Mouse (Mus musculus): ENCODE results near the gene Exoc4.

The Exoc4 gene

DNA sequence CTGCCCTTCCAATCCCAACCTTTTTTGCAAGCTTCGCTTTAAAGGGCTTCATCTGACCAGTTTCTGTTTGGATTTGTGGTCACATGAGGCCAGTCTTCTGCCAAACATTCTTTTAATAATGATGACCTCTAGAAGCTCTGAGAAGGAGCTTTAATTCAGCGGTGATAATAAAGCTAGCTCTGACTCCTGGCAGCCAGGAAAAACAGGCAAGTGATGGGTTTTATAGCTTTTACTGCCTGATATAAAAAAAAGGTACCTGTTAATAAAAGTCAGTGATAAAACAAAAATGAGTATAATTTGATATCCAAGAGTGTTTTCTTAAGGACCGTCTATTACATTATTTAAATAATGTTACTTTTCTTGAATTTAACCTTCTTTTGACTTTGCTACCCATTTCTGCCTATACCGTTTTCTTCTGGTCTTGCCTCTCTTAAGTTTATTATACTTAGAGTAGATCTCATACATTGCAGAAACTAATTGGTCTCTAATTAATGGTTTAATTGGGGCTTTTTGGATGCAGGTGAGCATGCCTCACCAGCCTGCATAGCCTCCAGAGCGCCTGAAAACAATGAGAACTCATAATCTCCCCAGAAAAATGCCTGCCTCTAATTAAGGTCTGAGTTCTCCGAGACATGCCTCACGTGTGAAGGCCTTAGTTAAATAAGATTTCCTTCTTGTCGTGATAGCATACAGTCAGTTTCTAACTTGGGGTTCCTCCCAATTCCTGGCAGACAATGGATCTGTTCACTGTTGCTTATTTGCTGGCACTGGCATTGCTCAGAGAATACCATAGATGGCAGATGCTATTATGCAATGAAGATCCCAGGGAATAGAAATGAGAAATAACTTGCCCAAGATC is 681.4 kb downstream of the Exoc4 start:
- in situ Hi-C loops (cut with MboI, MseI), result no loop called here

DNA sequence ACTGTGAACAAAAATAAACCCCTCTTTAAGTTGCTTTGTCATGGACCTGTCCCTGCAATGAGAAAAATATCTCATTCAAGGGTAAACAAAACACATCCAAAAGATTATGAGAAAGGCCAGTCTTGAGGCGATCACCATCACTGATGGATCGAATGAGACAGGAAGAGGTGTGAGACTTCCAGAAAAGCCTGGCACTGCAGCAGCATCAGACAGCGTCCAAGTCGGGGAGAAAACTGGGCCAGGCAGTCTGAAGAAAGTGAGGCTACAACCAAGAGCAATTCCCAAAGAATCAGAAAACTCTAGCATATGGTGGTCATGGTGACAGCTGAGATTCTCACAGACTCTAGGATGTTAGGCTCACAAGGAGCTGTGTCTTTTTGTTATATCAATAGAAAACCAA is 689.0 kb downstream of the Exoc4 start:
- in situ Hi-C loops (cut with MboI, MseI), result no loop called here

DNA sequence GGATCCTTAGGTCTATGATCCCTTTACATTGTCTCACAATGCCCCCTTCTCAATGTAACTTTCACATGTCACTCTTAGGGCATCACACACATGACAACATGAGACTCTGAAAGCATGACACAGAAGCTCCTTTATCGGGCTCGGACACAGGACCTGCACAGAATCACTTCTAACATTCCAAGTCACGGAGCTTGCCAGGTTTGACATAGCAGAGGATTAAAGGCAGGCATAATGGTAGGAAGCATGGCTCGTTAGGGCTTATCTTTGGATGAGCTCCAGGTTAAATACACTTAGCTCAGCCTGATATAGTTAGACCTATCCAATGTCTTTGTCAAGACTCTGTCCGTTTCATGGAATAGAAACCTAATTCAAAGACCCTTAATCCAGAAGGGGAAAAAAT is 690.3 kb downstream of the Exoc4 start:
- in situ Hi-C loops (cut with MboI, MseI), result no loop called here

DNA sequence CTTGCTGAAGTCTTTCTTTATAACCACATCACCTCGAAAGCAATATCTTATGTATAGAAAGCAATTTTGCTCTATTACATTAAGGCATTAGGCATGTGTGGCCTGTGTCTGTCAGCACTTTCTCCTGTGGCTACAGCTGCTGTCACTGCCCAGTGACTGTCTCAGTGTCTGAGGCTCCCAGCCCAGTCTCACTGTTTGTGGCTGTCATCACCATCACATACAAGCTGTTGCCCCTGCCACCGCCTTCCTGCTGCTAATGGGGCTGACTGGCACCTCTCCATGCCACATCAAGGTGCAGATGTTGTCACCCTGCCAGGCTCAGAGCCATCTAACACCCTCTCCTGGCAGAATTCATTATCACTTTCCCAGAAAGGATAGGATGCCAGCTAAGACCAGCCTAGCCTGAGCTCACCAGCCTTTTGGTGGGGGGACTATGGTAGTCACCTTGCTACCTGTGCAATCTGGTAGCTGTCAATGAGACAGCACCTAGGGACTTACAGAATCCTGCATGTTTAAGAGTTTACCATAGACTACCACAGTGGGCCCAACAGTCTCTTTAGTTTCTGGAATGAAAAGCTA is 698.1 kb downstream of the Exoc4 start:
- in situ Hi-C loops (cut with MboI, MseI), result no loop called here

DNA sequence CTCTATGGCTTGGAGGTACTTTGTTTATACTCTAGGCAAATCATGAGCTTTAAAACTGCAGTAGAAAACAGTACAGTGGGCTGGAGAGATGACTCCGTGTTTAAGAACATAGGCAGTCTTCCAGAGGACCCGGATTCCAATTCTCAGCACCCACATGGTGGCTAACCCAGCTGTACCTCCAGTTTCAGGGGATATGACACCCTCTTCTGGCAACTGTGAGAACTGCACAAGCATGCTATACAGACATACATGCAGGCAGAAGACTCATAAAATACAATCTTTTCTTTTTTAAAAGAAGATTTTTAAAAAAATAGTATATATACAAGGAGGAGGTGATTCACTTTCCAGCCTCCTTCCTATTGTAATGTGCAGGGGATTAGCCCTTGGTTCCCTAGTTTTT is 701.2 kb downstream of the Exoc4 start:
- in situ Hi-C loops (cut with MboI, MseI), result loop anchor here (25.0 kb wide), 1 partner anchor 1162 kb away; no protein-coding TSS in a partner anchor

DNA sequence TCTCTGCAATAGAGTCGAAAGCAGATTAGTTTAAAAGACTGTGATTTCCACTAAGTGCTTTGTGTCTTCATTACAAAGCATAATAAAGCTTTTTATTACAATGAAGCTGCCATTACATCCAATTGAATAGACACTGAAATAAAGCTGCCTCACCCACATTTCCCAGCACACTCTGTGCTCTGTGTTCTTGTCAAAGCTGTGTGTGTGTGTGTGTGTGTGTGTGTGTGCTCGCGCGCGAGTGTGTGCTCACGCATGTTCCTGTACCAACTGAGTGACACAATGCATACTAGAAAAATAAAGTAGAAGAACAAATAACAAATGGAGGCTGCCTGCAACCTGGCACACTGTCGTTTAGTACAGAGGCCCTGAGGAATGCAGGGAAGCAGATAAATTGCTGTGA is 706.6 kb downstream of the Exoc4 start:
- in situ Hi-C loops (cut with MboI, MseI), result loop anchor here (25.0 kb wide), 1 partner anchor 1157 kb away; no protein-coding TSS in a partner anchor

DNA sequence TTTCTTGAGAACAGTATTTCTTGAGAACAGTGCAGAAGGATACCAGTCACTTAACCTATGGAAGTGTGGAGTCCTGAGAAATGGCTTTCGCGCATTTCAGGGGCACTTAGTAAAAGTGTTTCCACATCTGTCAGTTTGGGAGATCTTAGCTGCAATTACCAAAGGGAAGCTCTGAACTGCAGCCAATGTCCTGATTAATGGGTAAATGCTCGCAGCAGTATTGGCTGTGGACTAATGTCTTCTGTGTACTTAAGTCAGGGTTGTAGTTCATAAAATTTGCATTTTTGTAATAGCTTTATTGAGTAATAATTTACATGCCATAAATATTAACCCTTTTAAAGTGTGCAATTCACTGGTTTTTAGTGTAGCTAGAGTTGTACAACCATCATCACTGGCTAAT is 709.4 kb downstream of the Exoc4 start:
- in situ Hi-C loops (cut with MboI, MseI), result loop anchor here (25.0 kb wide), 1 partner anchor 1154 kb away; no protein-coding TSS in a partner anchor

DNA sequence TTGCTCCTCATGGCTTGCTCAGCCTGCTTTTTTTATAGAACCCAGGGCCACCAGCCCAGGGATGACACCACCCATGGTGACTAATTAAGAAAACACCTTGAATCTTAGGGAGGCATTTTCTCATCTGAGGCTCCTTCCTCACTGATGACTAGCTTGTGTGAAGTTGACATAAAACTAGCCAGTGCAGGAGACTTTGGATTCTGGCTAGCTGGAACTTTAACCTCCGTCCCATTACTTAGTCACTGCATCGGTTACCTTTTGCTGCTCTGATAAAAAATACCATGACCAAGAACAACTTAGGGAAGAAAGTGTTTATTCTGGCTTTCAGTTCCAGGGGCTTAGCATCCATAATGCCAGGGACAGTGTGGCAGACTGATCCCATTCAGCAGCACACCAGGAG is 711.9 kb downstream of the Exoc4 start:
- in situ Hi-C loops (cut with MboI, MseI), result loop anchor here (25.0 kb wide), 1 partner anchor 1152 kb away; no protein-coding TSS in a partner anchor

DNA sequence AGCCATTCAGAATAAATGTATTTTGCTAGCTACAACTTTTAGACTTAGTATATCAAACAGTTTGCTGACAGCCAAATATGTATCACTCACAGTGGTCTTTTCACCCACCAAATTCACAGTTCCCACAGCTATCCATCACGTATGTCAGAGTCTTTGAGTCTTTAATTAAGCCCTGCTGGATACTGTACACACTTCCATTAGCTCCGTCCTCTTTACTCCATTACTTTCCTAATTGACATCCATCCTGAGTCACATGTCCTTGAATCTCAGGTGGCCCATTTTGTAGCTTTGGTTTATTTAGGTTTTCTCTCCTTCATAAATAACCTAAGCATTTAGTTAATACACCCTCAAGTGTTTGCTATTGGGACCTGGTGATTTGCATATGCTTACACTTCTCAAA is 714.2 kb downstream of the Exoc4 start:
- in situ Hi-C loops (cut with MboI, MseI), result loop anchor here (25.0 kb wide), 1 partner anchor 1149 kb away; no protein-coding TSS in a partner anchor

DNA sequence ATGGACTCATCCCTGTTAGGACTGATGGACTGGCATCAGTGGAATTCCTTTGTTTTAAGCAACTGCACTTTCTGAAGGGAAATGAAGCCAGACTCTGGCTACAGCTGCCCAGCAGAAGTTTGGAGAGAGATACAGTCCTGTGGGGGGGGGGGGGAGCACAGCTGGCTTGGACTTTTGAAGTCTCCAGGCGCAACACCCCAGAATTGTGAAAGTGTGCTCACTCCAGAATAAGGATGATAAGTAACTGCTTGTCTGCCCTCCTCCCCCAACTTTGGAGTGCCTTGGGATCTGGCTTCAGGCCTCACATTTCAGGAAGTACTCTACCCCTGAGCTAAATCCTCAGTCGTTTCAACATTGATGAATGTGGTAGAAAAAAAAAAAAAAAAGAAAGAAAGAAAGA is 716.7 kb downstream of the Exoc4 start:
- in situ Hi-C loops (cut with MboI, MseI), result loop anchor here (25.0 kb wide), 1 partner anchor 1147 kb away; no protein-coding TSS in a partner anchor

DNA sequence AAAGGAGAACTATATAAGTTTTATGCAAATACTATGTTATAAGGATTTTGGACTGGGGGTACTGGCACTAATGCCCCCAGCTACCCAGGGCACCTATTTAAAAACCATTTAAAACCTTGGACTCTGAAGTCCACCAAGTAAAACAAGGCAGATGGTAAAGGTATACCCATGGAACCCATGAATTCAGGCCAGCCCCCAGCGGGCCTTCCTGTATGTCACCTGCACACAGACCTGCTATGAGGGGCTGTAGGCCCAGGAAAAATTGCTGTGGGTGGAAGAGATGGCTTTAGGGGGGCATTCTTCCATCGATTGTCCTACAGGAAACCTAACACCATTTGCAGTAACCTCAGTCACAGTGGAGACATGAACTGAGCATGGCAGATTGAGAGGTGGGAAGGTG is 719.9 kb downstream of the Exoc4 start:
- in situ Hi-C loops (cut with MboI, MseI), result loop anchor here (25.0 kb wide), 1 partner anchor 1144 kb away; no protein-coding TSS in a partner anchor

DNA sequence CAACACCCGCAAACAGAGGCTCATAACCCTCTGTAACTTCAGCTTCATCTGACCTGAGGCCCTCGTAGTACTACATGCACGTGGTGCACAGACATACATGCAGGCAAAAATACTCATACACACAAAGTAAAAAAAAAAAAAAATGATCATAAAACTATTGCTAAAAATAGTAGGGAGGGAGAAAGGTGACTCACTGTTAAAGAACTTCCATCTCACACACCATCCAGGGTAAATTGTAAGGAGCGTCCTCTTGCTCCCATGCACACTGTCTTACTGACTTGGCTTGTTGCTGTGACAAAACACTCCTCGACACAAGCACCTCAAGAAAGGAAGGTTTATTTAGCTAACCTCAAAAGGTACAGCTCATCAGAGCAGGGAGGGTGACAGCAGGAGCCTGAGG is 723.9 kb downstream of the Exoc4 start:
- in situ Hi-C loops (cut with MboI, MseI), result loop anchor here (25.0 kb wide), 1 partner anchor 1140 kb away; no protein-coding TSS in a partner anchor

DNA sequence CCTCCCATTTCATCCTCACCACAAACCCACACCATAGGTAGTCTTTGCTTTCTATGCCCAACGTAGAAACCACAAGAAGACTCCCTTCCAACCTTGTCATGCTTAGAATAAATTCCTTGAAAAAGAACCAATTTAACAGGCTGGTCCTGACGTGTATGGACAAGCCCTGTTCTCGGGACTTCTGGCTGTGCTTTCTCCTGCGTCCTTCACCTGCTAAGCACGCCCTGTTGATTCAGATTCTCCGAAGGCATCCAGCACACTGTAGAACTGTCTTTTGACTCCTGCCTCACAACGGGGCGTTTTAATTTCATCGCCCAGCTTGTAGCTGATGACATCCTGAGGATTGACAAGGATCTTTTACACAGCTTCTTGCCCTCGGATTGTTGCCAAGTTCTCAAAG is 727.7 kb downstream of the Exoc4 start:
- in situ Hi-C loops (cut with MboI, MseI), result no loop called here

DNA sequence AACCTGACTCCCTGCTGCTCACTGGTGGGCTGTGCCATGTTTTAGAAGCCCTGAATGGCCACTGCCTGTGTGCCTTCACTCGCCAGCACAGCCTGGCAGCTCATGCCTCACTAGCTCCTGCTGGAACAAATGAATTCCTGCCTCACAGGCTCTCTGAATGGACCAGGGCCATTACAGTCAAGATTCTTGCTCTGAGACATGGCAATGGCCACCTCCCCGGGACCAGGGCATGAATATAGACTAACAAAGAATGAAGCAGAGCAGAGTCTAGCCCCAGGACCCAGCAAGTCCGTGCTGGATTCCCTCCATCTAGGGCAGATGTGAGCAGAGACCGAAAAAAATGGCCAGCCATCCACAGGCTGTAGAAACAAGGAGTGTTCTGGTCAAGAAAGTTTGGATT is 728.6 kb downstream of the Exoc4 start:
- in situ Hi-C loops (cut with MboI, MseI), result no loop called here

DNA sequence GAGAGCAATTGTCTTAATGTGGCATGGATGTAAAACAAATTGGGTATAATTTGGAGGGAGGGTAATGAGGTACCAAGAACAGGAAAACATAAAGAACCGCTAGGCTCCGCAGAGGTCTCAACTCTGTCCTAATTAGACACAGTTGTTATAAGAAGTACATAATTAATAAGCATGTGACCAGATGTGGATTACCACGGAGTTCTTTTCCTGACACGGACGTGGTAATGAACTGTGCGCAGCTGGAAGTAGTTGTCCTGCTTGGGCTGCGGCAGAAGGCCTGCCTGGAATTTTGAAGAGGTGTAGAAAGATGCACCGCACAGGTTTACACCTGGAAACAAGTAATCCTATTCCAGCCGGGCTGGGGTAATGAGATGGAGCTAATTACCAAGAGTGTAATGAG is 729.0 kb downstream of the Exoc4 start:
- in situ Hi-C loops (cut with MboI, MseI), result no loop called here

DNA sequence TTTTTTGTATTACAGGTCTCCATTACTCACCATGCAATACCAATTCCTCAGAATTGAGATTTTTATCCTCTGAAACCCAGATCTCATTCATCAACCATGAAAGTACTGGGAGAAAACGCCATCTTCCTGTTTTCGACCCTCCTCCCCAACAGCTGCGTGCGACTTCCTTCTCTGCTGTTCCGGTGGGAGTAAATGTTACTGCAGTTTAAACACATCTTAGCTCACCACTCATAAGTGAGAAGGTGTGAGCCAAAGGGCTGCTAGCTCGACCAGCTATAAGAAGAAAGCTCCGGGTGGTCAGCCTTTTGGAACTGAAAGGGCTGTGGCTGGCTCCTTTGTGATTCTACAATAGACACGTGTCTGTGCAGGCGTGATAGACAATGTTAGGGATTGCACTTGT is 733.8 kb downstream of the Exoc4 start:
- in situ Hi-C loops (cut with MboI, MseI), result no loop called here

DNA sequence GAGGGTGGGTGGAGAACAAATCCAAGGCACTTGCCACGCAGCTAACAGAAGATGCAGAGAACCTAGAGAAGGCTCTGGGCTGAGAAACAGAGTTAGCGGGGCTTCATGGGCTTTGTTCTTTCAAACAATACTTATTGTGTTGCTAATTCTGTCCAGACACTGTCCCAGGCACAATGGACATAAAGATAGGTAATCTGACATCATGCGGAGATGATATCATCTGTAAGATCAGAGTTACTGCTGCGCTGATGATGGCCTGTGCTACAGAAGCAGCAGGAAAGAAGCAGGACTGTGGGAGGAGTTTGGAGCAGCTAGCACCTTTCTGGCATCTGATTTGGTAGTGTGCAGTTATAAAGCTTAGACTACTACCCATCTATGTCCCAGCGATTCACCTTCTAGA is 738.2 kb downstream of the Exoc4 start:
- in situ Hi-C loops (cut with MboI, MseI), result no loop called here

DNA sequence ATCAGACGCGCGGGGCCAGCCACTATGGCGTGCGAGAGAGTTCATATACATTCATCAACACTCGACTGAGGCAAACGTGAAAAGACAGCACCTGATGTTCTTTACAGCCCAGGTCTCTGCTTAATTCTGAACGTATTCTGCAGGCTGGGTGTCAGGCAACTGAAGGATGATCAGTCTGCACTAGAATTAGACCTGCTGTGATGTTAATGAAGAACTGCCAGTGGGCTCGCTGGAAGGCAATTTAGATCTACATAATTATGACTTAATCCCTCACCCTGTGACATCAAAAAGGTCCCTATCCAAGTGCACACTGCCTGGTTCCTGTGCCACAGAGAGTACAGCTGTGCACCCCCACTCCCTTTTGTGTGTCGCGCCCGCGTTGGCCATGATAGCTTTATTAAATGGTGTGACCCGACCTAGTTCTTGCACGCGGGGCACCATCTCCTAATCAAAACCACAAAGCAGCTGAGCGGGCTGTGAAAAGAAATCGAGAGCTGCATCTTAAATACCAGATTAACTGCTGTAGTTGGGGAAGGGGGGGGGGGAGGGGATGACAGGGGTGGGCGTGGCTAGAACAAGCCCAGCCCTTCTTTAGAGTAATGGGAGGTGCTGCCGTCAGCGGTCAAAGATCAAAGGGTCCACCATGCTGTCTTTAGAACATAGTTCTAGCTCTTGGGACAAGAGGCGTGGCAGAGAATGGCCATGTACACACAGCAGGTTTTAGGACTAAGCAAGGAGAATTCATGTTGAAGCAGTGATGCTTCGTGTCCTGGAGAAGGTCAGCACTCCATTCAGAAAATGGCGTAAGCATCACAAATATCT is 743.5 kb downstream of the Exoc4 start:
- in situ Hi-C loops (cut with MboI, MseI), result no loop called here

DNA sequence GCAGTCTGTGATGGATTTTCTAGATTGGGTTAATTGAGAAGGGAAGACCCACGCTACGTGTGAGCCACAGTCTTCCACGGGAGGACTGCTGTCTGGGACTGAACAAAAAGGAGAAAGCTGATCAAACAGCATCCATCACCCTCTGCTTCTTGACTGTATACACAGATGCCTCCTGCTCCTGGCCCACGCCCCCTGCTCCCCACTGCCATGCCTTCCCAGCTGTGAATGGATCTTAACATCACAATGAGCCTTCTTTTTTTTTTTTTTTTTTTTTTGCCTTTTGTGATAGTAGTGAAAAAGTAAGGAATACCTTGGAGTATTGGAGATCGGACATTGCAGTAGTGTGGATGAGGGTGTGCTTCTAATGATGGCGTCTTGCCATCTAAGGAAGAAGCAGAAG is 745.0 kb downstream of the Exoc4 start:
- in situ Hi-C loops (cut with MboI, MseI), result no loop called here

DNA sequence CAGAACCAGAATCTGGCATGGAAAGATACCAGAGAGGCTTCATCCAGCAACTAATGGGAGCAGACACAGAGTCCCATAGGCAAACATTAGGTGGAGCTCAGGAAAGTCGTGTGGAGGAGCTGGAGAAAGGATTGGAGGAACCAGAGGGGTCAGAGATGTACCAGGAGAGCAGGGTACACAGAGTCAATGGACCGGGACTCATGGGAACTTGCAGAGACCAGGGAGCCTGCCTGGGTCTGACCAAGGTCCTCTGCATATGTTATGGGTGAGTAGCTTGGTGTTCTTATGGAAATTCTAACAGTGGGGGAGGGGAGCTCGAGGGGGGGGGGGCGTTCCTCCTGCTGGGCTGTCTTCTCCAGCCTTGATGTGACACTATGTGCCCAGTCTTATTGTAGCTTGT is 749.7 kb downstream of the Exoc4 start:
- in situ Hi-C loops (cut with MboI, MseI), result no loop called here

DNA sequence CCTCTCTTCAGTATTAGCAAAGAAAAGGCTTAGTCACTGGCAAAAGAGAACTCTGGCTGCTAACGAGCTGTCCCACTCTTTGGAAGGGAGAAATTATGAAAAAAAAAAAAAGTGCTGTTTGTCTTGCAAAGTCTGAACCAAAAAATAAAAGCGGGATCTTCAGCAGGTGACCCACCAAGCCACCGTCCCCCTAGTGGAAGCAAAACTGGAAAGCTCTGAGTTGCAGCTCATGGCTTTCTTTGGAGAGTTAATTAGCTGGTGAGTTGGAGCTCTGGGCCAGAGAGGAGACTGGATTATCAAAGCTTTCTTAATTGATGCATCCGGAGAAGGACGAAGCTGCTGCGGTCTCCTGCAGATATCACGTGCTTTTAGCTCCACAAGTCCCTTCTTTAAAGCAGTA is 750.6 kb downstream of the Exoc4 start:
- in situ Hi-C loops (cut with MboI, MseI), result no loop called here

DNA sequence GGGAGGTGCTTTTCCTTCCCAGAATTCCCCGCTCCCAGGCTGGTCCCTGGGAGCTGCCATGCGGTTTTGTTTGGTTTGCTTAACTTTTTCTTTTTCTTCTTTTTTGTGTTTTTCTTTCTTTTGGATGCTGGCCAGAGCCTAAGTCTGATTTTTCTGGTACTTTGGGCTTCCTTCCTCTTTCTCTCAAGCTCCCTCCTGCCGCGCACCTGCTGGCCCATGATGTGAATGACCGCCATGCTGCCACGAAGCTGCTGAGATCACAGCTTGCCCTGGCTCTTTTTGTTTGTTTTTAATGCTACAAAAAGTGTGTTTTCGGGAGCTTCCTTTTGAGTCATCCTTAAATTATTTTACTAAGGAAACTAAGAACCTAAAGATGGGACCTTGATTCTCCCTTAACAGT is 751.8 kb downstream of the Exoc4 start:
- in situ Hi-C loops (cut with MboI, MseI), result loop anchor here (10.0 kb wide), 1 partner anchor 1564 kb away; no protein-coding TSS in a partner anchor
